Mouse (Mus musculus): Measurements from ENCODE around the gene Cntfr. TPM values are rescaled to one million over a fixed set of nuclear protein-coding genes. Genes with fewer than 3 reads are reported as not detected.

Cntfr gene
- total and polyA plus RNA-seq, 3 experiments: 0.33 to 1.7 TPM; not detected in 1

DNA sequence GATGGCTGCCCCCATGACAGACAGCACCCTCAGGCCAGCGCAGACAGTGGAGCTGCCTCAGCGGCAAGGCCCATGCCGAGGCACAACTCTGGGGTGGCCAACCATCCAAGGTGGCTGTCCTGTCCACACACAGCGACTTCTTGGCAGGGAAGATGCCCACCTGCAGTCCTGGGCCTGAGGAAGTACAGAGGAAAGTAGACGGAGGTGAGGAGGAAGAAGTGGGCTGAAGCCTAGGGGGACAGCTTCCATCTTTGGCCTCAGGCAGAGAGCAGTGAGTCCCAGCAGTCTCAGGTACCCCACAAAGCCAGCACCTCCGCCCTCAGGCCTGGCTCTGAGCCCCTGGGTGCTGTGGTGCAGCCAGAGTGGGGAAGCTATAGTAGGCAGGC lies 58.1 kb downstream of the Cntfr start:
- TF ChIP-seq GATA2 (IDR thresholded peaks at IDR 0.05; ENCODE audit: borderline replicate concordance, low read depth, low read length): no peak
- TF ChIP-seq GATA1 (IDR thresholded peaks at IDR 0.05; ENCODE audit: borderline replicate concordance, low read length): no peak
- TF ChIP-seq CTCF (IDR thresholded peaks at IDR 0.05; ENCODE audit: low read depth, low read length): no peak
- TF ChIP-seq TAL1 (conservative IDR thresholded peaks at IDR 0.05; ENCODE audit: low read depth, low read length): no peak
- TF ChIP-seq POLR2AphosphoS5 (IDR thresholded peaks at IDR 0.05; ENCODE audit: insufficient replicate concordance, low read depth, low read length): no peak
- H3K36me3 ChIP-seq (replicated peaks): no peaks in the 10 kb centered on the region
- no peak for ATAC-seq (ENCODE audit: extremely low read depth, insufficient number of reproducible peaks, low FRiP score, poor library complexity, severe bottlenecking)
- H3K4me3 ChIP-seq (ENCODE audit: low read depth, low read length): no peak overlapping the region
- no peaks in the 10 kb centered on the region for H3K9me3 ChIP-seq (replicated peaks)
- peaks cover 56% of the 10 kb centered on the region for H3K27me3 ChIP-seq (ENCODE audit: insufficient read depth, low read length)
- no peak for DNase-seq (ENCODE audit: low spot score)
- peaks cover 14% of the 10 kb centered on the region for H3K4me1 ChIP-seq (ENCODE audit: insufficient read depth, low read depth, low read length)

DNA sequence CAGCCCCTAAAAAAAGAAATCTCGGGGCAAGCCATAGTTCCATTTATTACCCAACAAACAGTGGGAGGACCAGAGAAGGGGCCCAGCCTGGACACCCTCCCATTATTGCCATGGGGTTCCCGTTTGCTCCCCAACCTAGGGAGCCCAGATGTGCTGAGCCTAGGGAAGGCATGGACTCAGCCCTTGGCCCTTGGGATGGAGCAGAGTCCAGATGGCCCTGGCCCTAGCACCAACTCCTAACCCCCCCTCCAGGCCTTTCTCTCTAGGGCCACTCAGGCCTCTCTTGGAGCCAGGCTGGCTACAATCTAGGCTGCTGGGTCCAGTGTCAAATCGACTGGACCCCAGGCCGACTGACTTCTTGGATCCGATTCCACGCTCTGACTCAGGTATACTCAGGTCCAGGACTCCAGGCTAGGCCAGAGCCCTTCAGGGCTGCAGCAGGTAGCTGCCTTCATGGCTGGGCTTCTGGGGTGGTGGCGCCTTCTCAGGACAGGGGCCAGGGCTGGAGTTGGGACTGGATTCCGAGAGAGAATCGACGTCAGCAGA lies 58.6 kb downstream of the Cntfr start:
- no peaks in the 10 kb centered on the region for H3K36me3 ChIP-seq (replicated peaks)
- no peak overlapping the region for H3K4me3 ChIP-seq (ENCODE audit: low read depth, low read length)
- ATAC-seq (ENCODE audit: extremely low read depth, insufficient number of reproducible peaks, low FRiP score, poor library complexity, severe bottlenecking) (no peak), DNase-seq (ENCODE audit: low spot score) (no peak)
- peaks cover 14% of the 10 kb centered on the region for H3K4me1 ChIP-seq (ENCODE audit: insufficient read depth, low read depth, low read length)
- no peaks in the 10 kb centered on the region for H3K9me3 ChIP-seq (replicated peaks)
- H3K27me3 ChIP-seq (ENCODE audit: insufficient read depth, low read length): peaks cover 57% of the 10 kb centered on the region
- TF ChIP-seq POLR2AphosphoS5 (IDR thresholded peaks at IDR 0.05; ENCODE audit: insufficient replicate concordance, low read depth, low read length) (no peak), GATA2 (IDR thresholded peaks at IDR 0.05; ENCODE audit: borderline replicate concordance, low read depth, low read length) (no peak), CTCF (IDR thresholded peaks at IDR 0.05; ENCODE audit: low read depth, low read length) (no peak), GATA1 (IDR thresholded peaks at IDR 0.05; ENCODE audit: borderline replicate concordance, low read length) (no peak), TAL1 (conservative IDR thresholded peaks at IDR 0.05; ENCODE audit: low read depth, low read length) (no peak)

DNA sequence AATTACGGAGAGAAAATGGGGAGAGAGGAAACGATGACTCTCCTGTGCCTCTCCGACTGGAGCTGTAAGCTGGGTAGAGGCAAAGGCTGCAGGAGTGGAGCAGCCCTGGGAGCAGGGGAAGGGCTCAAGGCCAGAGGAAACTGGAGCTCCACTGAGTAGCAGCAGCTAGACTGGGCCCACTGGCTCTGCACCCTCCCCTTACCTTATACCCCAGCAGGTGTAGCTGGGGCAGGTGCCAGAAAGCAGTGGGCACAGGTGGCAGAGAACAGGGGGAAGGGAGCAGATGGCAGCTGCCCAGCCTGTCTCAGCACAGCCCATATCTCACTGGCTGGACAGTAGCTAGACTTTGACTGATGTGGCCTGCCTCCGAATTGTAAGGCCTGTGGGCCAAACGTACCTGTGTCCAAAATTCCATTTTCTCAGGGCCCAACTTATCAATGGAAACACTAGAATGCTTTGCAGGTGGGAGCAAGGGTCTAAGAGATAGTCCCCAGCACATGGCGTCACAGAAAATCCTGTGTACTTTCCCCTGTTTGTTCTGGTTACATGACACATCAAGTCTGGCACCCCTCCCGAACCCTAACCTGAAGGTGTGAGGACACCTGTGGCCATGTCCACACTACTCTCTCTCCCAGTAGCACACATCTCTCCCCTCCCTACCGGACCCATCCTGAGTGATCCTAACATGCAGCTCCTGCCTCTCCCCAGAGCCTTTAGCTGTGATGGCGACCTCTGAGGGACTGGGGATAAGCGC lies 59.8 kb downstream of the Cntfr start:
- ATAC-seq (ENCODE audit: extremely low read depth, insufficient number of reproducible peaks, low FRiP score, poor library complexity, severe bottlenecking): no peak
- H3K27me3 ChIP-seq (ENCODE audit: insufficient read depth, low read length): peaks cover 57% of the 10 kb centered on the region

DNA sequence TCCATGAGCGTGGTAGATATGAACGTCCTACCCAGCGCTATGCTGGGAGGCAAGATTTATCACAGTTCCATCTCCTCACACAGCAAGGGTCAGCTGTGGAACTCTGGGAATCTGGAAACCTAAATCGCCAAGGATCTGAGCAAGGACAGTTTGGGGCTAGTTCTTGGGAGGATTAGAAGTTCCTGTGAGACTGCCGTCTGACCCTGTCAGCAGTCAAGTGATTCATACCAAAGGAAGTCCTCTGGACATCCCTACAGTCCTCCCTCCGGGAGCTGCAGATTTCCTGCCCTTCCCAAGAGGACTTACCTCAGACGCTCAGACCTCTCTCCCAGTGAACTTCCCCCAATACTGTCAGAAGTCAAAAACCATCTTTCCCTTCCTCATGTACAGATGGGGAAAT lies 60.5 kb downstream of the Cntfr start:
- Histone ChIP-seq H3K36me3 (replicated peaks) (no peaks in the 10 kb centered on the region), H3K4me3 (ENCODE audit: low read depth, low read length) (no peak overlapping the region), H3K9me3 (replicated peaks) (no peaks in the 10 kb centered on the region), H3K4me1 (ENCODE audit: insufficient read depth, low read depth, low read length) (peaks cover 14% of the 10 kb centered on the region), H3K27me3 (ENCODE audit: insufficient read depth, low read length) (peaks cover 63% of the 10 kb centered on the region)
- no peak for DNase-seq (ENCODE audit: low spot score)
- ATAC-seq (ENCODE audit: extremely low read depth, insufficient number of reproducible peaks, low FRiP score, poor library complexity, severe bottlenecking): no peak
- TF ChIP-seq GATA1 (IDR thresholded peaks at IDR 0.05; ENCODE audit: borderline replicate concordance, low read length) (no peak), GATA2 (IDR thresholded peaks at IDR 0.05; ENCODE audit: borderline replicate concordance, low read depth, low read length) (no peak), CTCF (IDR thresholded peaks at IDR 0.05; ENCODE audit: low read depth, low read length) (no peak), POLR2AphosphoS5 (IDR thresholded peaks at IDR 0.05; ENCODE audit: insufficient replicate concordance, low read depth, low read length) (no peak), TAL1 (conservative IDR thresholded peaks at IDR 0.05; ENCODE audit: low read depth, low read length) (no peak)

More for the DNA sequence above, 59.8 kb downstream of the Cntfr start:
- H3K4me3 ChIP-seq (ENCODE audit: low read depth, low read length): no peak overlapping the region
- no peaks in the 10 kb centered on the region for H3K9me3 ChIP-seq (replicated peaks)
- no peak for DNase-seq (ENCODE audit: low spot score)
- H3K36me3 ChIP-seq (replicated peaks): no peaks in the 10 kb centered on the region
- TF ChIP-seq TAL1 (conservative IDR thresholded peaks at IDR 0.05; ENCODE audit: low read depth, low read length) (no peak), GATA2 (IDR thresholded peaks at IDR 0.05; ENCODE audit: borderline replicate concordance, low read depth, low read length) (no peak), CTCF (IDR thresholded peaks at IDR 0.05; ENCODE audit: low read depth, low read length) (no peak), POLR2AphosphoS5 (IDR thresholded peaks at IDR 0.05; ENCODE audit: insufficient replicate concordance, low read depth, low read length) (no peak), GATA1 (IDR thresholded peaks at IDR 0.05; ENCODE audit: borderline replicate concordance, low read length) (no peak)
- H3K4me1 ChIP-seq (ENCODE audit: insufficient read depth, low read depth, low read length): peaks cover 14% of the 10 kb centered on the region

DNA sequence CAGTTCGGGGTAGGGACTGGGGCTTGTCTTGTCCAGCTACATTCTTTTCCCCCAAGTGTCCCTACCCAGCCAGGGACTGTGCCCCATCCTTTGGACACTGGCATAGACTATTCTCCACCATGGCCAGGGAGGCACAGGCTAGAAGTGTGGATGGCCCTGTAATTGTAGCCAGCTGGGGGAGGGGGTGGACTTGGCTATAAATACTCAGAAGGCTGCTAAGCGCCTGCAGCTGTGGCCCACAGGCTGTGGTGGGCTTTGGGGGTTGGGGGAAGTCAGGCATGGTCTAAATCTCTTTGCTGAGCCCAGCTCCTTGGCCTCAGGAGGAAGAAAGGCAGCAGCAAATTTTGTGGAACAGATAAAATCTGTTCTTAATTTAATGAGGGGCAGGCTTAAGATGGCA lies 61.0 kb downstream of the Cntfr start:
- Histone ChIP-seq H3K27me3 (ENCODE audit: insufficient read depth, low read length) (peaks cover 67% of the 10 kb centered on the region), H3K4me1 (ENCODE audit: insufficient read depth, low read depth, low read length) (peaks cover 14% of the 10 kb centered on the region), H3K9me3 (replicated peaks) (no peaks in the 10 kb centered on the region), H3K36me3 (replicated peaks) (no peaks in the 10 kb centered on the region), H3K4me3 (ENCODE audit: low read depth, low read length) (no peak overlapping the region)
- no peak for DNase-seq (ENCODE audit: low spot score)
- TF ChIP-seq GATA2 (IDR thresholded peaks at IDR 0.05; ENCODE audit: borderline replicate concordance, low read depth, low read length) (no peak), TAL1 (conservative IDR thresholded peaks at IDR 0.05; ENCODE audit: low read depth, low read length) (no peak), CTCF (IDR thresholded peaks at IDR 0.05; ENCODE audit: low read depth, low read length) (no peak), GATA1 (IDR thresholded peaks at IDR 0.05; ENCODE audit: borderline replicate concordance, low read length) (no peak), POLR2AphosphoS5 (IDR thresholded peaks at IDR 0.05; ENCODE audit: insufficient replicate concordance, low read depth, low read length) (no peak)
- ATAC-seq (ENCODE audit: extremely low read depth, insufficient number of reproducible peaks, low FRiP score, poor library complexity, severe bottlenecking): no peak

DNA sequence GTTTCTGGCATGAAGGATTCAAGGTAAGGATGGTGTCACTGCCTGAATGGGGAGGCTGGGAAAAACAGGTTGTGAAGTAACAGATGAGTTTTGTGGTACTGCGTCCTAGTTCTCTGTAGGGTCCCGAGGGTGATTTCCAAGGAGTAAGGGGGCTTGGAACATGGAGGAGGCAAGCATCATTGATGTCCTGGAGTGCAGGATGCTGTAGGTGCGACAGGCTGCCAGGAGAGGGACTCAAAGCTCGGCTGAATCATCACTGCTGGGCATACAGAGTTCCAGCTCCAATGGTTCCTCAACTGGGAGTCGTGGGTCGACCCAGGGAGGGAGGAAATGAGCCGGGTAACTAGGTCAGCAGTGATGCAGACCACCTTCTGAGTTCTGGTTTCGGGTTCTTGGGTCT lies 61.7 kb downstream of the Cntfr start:
- H3K4me1 ChIP-seq (ENCODE audit: insufficient read depth, low read depth, low read length): peaks cover 10% of the 10 kb centered on the region
- no peaks in the 10 kb centered on the region for H3K9me3 ChIP-seq (replicated peaks)
- peaks cover 67% of the 10 kb centered on the region for H3K27me3 ChIP-seq (ENCODE audit: insufficient read depth, low read length)
- ATAC-seq (ENCODE audit: extremely low read depth, insufficient number of reproducible peaks, low FRiP score, poor library complexity, severe bottlenecking): no peak
- no peak overlapping the region for H3K4me3 ChIP-seq (ENCODE audit: low read depth, low read length)
- no peak for DNase-seq (ENCODE audit: low spot score)
- no peak for TF ChIP-seq TAL1 (conservative IDR thresholded peaks at IDR 0.05; ENCODE audit: low read depth, low read length)
- no peak for TF ChIP-seq GATA1 (IDR thresholded peaks at IDR 0.05; ENCODE audit: borderline replicate concordance, low read length)
- no peak for TF ChIP-seq POLR2AphosphoS5 (IDR thresholded peaks at IDR 0.05; ENCODE audit: insufficient replicate concordance, low read depth, low read length)
- TF ChIP-seq GATA2 (IDR thresholded peaks at IDR 0.05; ENCODE audit: borderline replicate concordance, low read depth, low read length): no peak
- no peak for TF ChIP-seq CTCF (IDR thresholded peaks at IDR 0.05; ENCODE audit: low read depth, low read length)
- no peaks in the 10 kb centered on the region for H3K36me3 ChIP-seq (replicated peaks)
